Mouse (Mus musculus) liver, embryonic 13.5 days (tissue): ENCODE measurements around the gene 1700016H13Rik. TPM values are rescaled to one million over a fixed set of nuclear protein-coding genes. Genes with fewer than 3 reads are reported as not detected.

ENCODE experiments used
- ATAC-seq: fragments of 200-750 bp; cut with Nextera tagmentation; 2 replicates; pipeline ENCODE4 v1.8.0; 2017; ENCODE audit warnings: low read depth, mild to moderate bottlenecking, moderate number of reproducible peaks, moderate library complexity
- DNase-seq: peaks from one replicate; pipeline ENCODE4 v3.0.0; 2022
- H3K27ac ChIP-seq: fragments of 300-500 bp; sonication (generic); 2 replicates; pipeline ENCODE4 v1.5.1; 2015; ENCODE audit warnings: moderate library complexity, mild to moderate bottlenecking, inconsistent platforms
- H3K27me3 ChIP-seq: fragments of 300-500 bp; sonication (generic); 2 replicates; pipeline ENCODE4 v1.6.1; 2015; ENCODE audit warnings: mild to moderate bottlenecking, inconsistent platforms
- H3K36me3 ChIP-seq: fragments of 300-500 bp; sonication (generic); 2 replicates; pipeline ENCODE4 v1.6.1; 2015; ENCODE audit warnings: mild to moderate bottlenecking, inconsistent platforms
- H3K4me1 ChIP-seq: fragments of 300-500 bp; sonication (generic); replicated peaks from 2 replicates; pipeline ENCODE4 v1.6.1; 2015; ENCODE audit warnings: inconsistent platforms
- H3K4me2 ChIP-seq: fragments of 300-500 bp; sonication (generic); 2 replicates; pipeline ENCODE4 v1.6.1; 2015; ENCODE audit warnings: inconsistent platforms, mild to moderate bottlenecking, moderate library complexity
- H3K4me3 ChIP-seq: fragments of 300-500 bp; sonication (generic); replicated peaks from 2 replicates; pipeline ENCODE4 v1.5.1; 2015; ENCODE audit warnings: mild to moderate bottlenecking, inconsistent platforms
- H3K9ac ChIP-seq: fragments of 300-500 bp; sonication (generic); 2 replicates; pipeline ENCODE4 v1.6.1; 2015; ENCODE audit warnings: mild to moderate bottlenecking, inconsistent platforms
- H3K9me3 ChIP-seq: fragments of 300-500 bp; sonication (generic); replicated peaks from 2 replicates; pipeline ENCODE4 v1.6.1; 2016; ENCODE audit warnings: inconsistent platforms
- WGBS: fragments of 180-500 bp; shearing (Covaris S2); methylation state at CpG from one replicate; pipeline ENCODE4 v1.1.7; 2015; ENCODE audit not compliant: insufficient replicate concordance; 5-methylcytosine and 5-hydroxymethylcytosine counted together
- polyA plus RNA-seq: library from polyadenylated mRNA; unstranded; fragments of >200 nt; fragmentation: Nextera tagmentation; extraction: Ambion mirVana; gene quantifications from 2 replicates; pipeline ENCODE4 v1.2.1, GENCODE M21; 2015

Gene 1700016H13Rik
- polyA plus RNA-seq, 1 experiment from 2014 or later, result 0.09 TPM

DNA sequence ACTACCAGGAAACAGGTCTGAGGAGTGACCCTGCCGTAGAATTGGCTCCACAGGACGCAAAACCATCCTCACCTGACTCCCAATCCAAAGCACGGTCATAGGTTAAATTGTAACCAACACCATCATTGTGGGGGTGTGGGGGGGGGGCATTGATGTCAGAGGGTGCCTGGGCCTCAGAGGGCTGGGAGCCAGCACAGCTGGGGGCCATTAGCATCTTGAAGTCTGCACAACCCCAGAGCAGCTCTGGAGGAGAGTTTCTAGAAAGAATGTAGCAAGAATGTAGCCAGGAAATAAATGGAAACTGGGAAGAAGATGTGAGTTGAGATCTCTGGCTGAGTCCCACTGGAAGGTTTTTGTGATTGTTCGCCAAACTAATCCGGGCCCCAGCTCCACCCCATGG lies 56.9 kb downstream of the 1700016H13Rik start:
- no peak for DNase-seq
- Histone ChIP-seq H3K27me3 (no peaks in the 10 kb centered on the region), H3K4me1 (no peaks in the 10 kb centered on the region; the same call in 1 of the 2 replicates), H3K9me3 (no peaks in the 10 kb centered on the region), H3K36me3 (no peaks in the 10 kb centered on the region), H3K4me2 (no peak overlapping the region), H3K27ac (no peak overlapping the region), H3K9ac (no peak overlapping the region), H3K4me3 (no peak overlapping the region)
- no peak for ATAC-seq
- WGBS, result 73% methylated on average over 5 of the region's 5 CpGs

DNA sequence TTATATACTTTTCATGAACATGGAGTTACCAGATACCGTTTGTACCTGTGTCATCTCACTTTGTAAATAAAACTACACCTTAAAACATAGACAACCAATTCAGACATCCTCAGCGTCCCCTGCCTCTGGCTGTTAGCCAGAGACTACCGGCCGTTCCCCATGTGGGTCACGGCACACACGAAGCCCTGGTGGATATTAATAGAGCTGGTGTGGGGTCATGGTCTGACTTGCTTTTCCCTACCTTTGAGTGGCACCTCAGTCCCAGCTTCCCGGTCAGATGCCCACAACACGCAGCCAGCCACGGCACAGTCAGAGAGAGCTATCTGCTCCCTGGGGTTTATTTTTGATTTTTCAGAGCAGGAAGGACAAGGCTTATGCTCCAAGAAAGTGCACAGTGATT lies 57.5 kb downstream of the 1700016H13Rik start:
- Histone ChIP-seq H3K27ac (no peak overlapping the region), H3K27me3 (no peaks in the 10 kb centered on the region), H3K9ac (no peak overlapping the region), H3K36me3 (no peaks in the 10 kb centered on the region), H3K4me1 (no peaks in the 10 kb centered on the region; the same call in 1 of the 2 replicates), H3K4me2 (no peak overlapping the region), H3K4me3 (no peak overlapping the region), H3K9me3 (no peaks in the 10 kb centered on the region)
- 74% methylated on average over 9 of the region's 9 CpGs for WGBS
- DNase-seq, result no peak
- ATAC-seq, result no peak

Other genes with a start within 250 kb of the 1700016H13Rik start
- gene Ptpn13, start 230.8 kb downstream of the 1700016H13Rik start, polyA plus RNA-seq, result 0.99 and 1.3 TPM in 2 replicates
- 0.05 TPM in 1 of 2 replicates, not detected in the other for gene Slc10a6, start 26.6 kb downstream of the 1700016H13Rik start, polyA plus RNA-seq
- 8.0 and 13.7 TPM in 2 replicates for gene Aff1, start 36.4 kb upstream of the 1700016H13Rik start, polyA plus RNA-seq